Mouse (Mus musculus): ENCODE results near the gene Gbp3.

Gbp3 gene

DNA sequence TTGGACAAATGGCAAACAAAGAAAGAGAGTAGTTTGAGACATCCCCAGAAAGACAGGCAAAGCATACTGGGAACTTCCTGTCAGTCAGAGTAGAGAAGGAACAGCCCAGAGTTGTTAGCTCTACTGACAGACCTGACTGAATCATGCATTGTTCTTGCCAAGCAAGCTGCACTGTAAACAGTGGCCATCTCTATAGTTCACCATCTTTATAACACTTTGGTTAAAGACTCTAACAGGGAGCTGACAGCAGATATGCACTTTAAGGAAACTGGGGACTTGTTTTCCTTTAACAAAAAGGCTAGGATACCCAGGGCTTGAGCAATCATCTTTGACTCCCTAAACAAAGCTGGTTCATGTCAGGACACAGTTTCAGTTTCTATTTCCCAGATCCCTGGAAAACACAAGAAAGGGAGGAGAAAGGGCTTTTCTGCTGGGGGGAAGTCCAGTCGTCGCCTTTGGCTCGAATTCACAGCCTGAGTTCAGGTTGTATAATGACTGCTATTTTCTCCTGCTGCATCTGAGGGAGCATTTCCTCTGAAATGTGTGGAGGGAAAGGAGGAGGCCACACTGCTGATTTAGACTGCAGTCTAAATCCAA lies at the start of gene Gbp3:
TSS of gene Gbp3 (plus strand) at position 395 of the 597 bp plus-strand sequence.
- ATAC-seq (ENCODE audit: insufficient number of reproducible peaks, low FRiP score, low TSS enrichment) = no peak

- ATAC-seq (ENCODE audit: insufficient number of reproducible peaks, low FRiP score, low TSS enrichment) = no peak
Measured at GRCm38 (mm10) chr3:142528116-142528515, 31.7 kb upstream of the Gbp3 start.

DNA sequence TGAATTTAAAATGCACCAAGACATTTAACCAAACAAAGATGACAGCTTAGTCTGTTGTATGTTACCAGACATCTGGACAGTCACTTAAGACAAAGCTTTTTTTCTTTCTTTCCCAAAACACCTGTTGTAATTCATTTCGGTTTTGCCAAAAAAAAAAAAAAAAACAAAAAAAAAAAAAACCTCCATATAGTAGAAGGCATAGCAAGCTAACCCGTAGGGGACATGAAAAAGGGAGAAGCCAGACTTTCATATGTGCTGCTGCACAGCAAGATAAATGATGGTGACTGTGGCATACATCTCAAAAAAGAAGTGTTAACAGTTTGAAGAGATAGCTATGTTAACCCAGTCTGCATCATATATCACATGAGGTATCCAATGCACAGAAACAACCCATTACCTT lies 30.2 kb upstream of the Gbp3 start:
- ATAC-seq (ENCODE audit: insufficient number of reproducible peaks, low FRiP score, low TSS enrichment) = no peak

DNA sequence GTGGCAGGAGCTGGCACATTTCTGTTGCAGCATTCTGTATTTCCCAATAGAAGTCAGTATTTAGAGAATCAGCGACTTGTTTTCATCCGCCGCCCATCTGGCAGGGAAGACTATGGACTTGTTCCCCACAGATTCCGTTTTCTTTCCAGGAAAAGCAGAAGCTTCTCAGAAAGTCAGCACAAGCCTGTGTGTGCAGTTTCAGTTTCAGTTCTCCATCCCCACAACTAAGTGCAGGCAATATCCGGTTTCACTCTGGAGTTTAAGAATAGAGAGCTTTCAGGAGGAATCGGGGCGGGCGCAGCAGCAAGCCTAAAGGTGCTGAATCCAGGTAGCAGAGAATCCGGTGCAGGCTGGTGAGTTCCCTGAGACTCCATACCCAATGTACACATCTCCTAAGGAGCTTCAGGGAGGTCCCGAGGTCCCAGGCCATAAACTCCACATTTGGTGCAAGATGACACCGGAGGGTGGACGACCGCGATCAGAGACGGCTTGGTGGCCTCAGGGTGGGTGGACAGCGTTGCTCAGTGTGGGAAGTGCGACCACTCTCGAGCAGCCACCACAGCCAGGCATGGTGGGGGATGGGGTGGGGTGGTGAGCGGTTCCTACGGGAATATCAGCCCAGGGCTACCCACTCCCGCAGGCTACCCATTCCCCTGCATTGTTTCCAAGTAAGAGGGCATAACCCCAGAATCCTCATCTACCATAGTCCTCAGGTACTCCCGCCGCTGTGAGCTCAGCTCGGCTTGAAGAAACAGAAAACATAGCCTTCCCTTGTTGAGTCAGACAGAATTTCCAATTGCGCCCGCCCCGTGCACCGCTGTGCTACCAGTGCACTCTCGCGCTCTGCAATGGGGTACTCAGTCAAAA lies 29.5 kb upstream of the Gbp3 start, which contains the start of gene Gbp7:
TSS of gene Gbp7 (plus strand) at position 256 of the 867 bp plus-strand sequence.
- peak; percentile 41 for ATAC-seq (ENCODE audit: insufficient number of reproducible peaks, low FRiP score, low TSS enrichment)

DNA sequence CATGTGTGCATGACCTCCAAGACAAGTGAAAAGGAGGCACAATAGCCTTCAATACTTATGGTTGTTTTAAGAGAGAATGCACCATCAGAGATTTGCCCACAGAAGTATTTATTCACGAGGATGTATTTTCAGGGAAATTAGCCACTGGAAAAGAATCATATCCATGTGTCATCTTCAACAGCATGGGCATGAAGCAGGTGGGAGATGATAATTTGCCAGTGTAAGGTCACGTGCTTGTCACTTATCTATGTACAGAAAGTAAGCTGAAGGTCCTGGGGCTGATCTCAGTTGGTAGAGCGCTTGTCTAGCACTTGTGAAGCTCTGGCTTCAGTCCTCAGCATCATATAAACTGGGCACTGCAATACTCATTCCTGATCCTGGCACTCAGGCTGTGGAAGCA lies 28.2 kb upstream of the Gbp3 start:
- no peak for ATAC-seq (ENCODE audit: insufficient number of reproducible peaks, low FRiP score, low TSS enrichment)

DNA sequence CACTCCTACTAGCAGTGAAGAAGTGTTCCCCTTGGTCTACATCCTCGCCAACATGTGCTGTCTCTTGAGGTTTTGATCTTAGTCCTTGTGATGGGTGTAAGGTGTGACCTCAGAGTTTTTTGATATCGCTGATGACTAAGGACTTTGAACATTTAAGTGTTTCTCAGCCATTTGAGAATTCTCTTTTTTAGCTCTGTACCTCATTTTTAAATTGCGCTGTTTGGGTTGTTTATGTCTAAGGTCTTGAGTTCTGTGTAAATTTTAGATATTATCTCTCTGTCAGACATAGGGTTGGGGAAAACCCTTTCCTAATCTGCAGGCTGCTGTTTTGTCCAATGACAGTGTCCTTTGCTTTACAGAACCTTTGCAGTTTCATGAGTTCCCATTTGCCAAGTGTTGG lies 26.6 kb upstream of the Gbp3 start:
- ATAC-seq (ENCODE audit: insufficient number of reproducible peaks, low FRiP score, low TSS enrichment) = no peak

DNA sequence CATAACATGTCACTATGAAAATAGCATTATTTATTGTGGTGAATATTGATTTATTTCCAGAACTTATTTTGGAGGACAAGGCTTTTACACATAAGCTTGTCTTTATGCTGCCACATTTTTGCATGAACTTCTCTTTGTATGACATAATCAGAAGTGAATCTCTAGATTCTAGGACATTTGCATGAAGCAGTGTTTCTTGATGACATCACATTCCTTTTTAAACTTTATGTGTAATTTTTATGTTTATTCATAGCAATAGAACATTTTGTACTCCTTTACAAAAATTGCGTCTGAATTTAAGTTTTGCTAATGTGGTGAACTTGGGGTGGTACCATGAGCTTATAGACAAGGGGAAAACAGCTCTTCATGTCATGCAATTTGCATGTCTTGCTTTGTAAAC lies 24.2 kb upstream of the Gbp3 start:
- ATAC-seq (ENCODE audit: insufficient number of reproducible peaks, low FRiP score, low TSS enrichment) = no peak

- no peak for ATAC-seq (ENCODE audit: insufficient number of reproducible peaks, low FRiP score, low TSS enrichment)
Measured at GRCm38 (mm10) chr3:142541391-142541790, 18.4 kb upstream of the Gbp3 start.

- peak; percentile 39 for ATAC-seq (ENCODE audit: insufficient number of reproducible peaks, low FRiP score, low TSS enrichment)
Measured at GRCm38 (mm10) chr3:142542776-142543175, 17.1 kb upstream of the Gbp3 start.

DNA sequence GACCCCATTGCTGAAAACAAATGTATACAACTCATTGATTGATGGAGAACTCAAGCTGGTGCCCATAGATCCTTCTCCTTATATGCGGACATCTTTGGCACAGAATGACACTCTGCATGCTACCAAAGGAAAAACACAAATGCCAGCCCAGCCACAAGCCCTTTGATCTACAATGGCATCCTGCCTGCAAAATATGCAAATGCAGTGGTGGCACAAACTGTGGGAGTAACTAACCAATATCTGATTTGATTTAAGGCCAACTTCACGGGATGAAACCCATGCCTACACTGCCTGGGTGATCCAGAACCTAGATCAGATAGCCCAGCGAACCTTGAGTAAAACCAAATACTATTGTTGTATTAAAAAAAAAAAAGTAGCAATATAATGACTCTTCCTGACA lies 13.1 kb upstream of the Gbp3 start:
- no peak for ATAC-seq (ENCODE audit: insufficient number of reproducible peaks, low FRiP score, low TSS enrichment)

DNA sequence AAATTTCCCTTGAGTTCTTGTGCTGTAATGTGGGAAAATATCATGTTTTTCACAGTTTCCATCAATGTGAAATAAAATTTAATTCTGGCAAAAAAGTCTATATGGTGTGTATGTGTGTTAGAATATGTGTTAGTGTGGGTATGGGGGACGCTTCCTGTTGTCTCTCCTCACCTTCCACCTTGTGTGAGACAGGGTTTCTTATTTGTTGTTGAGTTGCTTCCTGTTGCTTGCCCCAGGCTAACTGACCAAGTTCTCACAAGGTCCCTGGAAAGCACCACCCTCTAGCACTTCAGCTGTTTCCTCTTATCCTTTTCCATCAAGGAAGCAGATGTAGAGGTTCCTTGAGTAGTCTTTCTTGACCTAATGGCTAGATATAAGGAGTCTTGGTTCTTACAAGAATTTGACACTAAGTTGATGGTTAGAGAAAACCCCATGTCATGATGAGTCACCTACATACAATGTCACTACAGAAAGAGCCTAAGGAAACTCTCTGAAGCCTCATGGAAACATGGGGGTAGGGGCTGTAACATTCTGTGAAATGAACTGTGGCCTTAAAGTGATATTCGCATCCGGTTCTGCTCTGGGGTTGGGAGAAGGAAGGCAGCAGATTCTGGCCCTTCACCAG lies 9.7 kb upstream of the Gbp3 start:
- ATAC-seq (ENCODE audit: insufficient number of reproducible peaks, low FRiP score, low TSS enrichment) = no peak

DNA sequence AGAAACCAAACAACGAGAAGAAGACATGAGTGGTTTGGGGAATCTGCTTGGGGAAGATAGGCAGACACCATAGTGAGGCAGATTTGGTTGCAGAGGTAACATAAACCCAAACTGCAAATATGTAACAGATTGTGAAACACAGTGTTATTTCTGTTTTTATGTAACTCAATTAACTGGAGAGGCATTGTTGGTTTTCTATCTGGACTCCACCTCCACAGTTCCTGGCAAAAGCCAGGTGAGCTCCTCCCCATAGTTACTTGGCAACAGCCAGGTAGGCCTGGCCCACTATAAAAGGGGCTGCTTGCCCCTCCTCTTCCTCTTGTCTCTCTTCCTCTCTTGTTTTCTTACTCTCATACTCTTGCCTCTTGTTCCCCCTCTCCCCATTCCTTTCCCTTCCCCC lies 5.2 kb upstream of the Gbp3 start:
- no peak for ATAC-seq (ENCODE audit: insufficient number of reproducible peaks, low FRiP score, low TSS enrichment)

DNA sequence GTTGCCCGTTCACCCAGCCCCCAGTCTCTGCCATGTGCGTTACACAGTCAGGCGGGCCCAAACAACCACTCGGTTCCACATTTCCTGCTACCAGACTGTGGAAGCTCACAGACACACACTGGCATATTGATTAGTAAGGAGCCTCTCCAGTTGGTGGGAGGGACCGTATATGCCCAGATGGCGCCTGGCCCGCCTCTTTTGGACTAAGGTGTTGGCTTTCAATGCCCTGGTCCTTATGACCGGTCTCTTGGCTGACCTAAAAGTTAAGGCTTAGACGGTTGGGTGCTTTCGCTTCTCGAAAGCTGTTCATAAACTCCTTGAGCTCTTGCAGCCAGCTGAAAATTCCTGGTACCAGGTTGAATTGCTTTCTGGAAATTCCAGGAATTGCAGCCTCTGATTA lies 4.2 kb upstream of the Gbp3 start:
- no peak for ATAC-seq (ENCODE audit: insufficient number of reproducible peaks, low FRiP score, low TSS enrichment)

GRCm38 (mm10) chr3:142560296-142560948 lies 596 bp downstream of the Gbp3 start:
- peak; percentile 77 for ATAC-seq (ENCODE audit: insufficient number of reproducible peaks, low FRiP score, low TSS enrichment)

GRCm38 (mm10) chr3:142561045-142561646 lies 1.3 kb downstream of the Gbp3 start:
- no peak for ATAC-seq (ENCODE audit: insufficient number of reproducible peaks, low FRiP score, low TSS enrichment)

DNA sequence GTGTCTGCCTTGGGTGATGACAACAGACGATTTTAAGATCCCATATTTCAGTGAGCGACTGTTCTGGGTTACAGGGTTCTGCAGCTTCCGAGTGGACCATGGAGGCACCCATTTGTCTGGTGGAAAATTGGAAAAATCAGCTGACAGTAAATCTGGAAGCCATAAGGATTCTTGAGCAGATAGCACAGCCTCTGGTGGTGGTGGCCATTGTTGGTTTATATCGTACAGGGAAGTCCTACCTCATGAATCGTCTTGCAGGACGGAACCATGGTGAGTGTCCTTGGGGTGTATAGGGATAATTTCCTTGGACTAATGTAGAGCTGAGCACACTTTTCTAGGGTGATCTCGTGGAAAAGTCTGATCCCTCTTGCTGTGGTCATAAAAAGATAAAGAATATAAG lies 1.8 kb downstream of the Gbp3 start:
- ATAC-seq (ENCODE audit: insufficient number of reproducible peaks, low FRiP score, low TSS enrichment) = no peak

DNA sequence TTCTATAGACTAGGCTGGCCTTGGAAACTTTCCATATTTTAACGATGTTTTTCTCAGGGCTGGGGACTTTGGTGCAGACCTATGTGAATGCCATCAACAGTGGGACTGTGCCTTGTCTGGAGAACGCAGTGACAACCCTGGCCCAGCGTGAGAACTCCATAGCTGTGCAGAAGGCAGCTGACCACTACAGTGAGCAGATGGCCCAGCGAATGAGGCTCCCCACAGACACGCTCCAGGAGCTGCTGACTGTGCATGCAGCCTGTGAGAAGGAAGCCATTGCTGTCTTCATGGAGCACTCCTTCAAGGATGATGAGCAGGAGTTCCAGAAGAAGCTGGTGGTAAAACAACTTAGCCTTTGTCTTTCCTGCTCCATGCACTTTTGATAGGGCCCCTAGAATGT lies 7.7 kb downstream of the Gbp3 start:
- peak; percentile 64 for ATAC-seq (ENCODE audit: insufficient number of reproducible peaks, low FRiP score, low TSS enrichment)

DNA sequence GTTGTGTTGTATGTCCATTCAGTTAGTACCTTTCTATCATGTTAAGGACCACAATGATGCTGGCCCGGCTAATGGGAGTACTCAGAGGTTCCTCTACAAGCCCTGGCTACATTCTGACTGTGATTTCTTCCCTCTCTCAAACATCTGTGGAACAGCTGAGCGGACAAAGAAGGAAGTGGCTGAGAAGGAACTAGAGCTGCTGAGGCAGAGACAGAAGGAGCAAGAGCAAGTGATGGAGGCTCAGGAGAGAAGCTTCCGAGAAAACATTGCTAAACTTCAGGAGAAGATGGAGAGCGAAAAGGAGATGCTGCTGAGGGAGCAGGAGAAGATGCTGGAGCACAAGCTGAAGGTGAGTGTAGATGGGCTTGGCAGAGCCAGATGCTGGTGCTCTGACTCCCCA lies 10.9 kb downstream of the Gbp3 start:
- no peak for ATAC-seq (ENCODE audit: insufficient number of reproducible peaks, low FRiP score, low TSS enrichment)

- ATAC-seq (ENCODE audit: insufficient number of reproducible peaks, low FRiP score, low TSS enrichment) = no peak
Measured at GRCm38 (mm10) chr3:142577108-142577507, 17.3 kb downstream of the Gbp3 start.

GRCm38 (mm10) chr3:142578342-142578741 lies 18.5 kb downstream of the Gbp3 start:
- no peak for ATAC-seq (ENCODE audit: insufficient number of reproducible peaks, low FRiP score, low TSS enrichment)

DNA sequence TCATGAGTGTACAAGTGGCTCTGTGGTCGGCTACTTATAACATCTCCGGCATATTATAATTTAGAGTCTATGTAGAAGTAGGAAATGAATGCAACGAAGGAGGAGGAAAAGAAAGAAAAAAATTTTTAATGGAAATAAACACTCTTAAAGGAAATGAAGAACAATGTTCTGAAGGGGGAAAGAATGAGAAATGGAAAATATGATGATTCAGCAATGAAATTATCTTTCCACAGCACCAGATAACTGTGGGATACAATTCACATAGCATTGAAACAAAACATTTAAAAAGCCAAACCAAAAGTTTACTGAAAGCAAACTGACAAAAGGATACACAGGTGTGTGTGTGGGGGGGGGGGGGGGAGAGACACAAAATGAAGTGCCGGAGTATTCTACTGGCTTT lies 23.2 kb downstream of the Gbp3 start:
- ATAC-seq (ENCODE audit: insufficient number of reproducible peaks, low FRiP score, low TSS enrichment) = no peak

Data from cerebellum, adult (tissue).